Mouse (Mus musculus) layer of hippocampus, adult 9-10 months (tissue): Measurements from ENCODE around the gene Retreg1.

ENCODE experiments used
- DNase-seq: peaks from one replicate; pipeline ENCODE4 v3.0.0; 2022; ENCODE audit warnings: low spot score

Retreg1 gene

DNA sequence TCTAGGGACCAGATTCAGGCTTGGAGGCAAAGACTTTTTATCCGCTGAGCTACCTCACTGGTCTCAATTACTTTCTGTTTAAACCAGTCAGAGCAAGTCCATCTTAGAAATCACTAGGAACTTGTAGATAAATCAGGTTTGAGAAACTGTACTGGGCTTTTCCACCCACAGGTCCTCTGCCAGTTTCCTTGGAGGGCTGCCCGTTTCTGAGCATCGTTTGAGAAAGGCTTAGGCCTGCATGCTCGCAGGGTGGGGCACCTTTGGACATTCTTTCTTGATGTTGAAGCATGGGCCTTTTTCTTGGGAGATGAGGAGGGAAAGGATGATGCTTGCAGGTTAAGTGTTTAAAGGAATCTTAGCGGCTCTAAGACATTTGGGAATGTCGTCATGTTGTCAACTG lies 77.9 kb downstream of the Retreg1 start:
- DNase-seq, result no peak

- DNase-seq, result no peak
These were observed 79.0 kb downstream of the Retreg1 start for GRCm38 (mm10) chr15:25922007-25922406.

DNA sequence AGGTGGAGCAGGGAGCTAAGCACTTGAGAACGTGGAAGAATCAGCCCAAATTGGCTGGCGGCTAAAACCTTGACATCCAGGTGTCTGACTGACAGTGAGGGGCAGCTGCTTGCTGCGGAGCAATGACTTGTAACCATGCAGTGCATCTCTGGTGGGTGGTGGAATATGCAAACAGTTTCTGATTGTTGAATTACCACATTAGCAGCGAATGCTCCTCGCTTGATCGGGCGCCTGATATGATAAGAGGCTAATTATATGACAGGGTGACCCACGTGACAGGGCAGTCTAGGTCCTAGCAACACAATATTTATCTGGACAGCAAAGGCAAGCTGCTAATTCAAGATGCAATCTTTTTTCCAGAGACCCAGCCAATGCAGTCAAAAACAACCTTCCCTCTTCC lies 80.9 kb downstream of the Retreg1 start:
- DNase-seq, result no peak

DNA sequence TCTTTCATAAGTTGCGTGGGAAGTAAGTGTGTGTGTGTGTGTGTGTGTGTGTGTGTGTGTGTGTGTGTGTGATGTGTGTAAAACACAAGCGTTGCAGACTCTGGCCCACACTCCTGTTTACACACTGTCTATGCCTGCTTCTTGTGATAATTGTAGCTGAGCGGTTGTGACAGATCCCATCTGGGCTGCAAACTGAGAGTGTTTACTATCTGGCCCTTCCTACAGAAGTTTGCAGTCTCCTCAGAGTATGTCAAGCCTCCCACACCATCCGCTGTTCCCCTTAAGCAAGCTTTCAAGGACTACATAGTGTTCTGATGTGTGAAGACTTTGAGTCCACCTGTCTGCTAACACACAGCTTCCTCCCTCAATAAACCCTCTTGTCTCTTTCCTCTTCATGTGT lies 83.2 kb downstream of the Retreg1 start:
- DNase-seq, result no peak

- no peak for DNase-seq
These were observed 84.1 kb downstream of the Retreg1 start for GRCm38 (mm10) chr15:25927106-25927505.

GRCm38 (mm10) chr15:25928001-25928400 lies 85.0 kb downstream of the Retreg1 start:
- DNase-seq, result no peak

DNA sequence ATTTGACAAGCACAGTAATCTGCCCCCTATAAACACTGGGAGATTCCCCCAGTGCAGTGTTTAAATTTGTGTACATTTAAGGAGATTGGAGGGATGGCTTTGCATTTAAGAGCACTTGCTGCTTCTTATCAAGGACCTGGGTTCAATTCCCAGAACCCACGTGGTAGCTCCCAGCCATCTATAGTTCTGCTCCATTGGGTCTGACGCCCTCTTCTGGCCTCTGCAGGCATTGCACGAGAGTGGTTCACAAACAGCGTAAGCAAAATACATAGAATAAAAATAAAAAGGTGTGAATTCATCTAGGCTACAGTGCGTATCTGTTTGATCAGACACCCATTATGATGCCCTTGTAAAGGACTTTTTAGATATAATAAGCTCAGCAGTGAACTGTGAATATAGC lies 85.9 kb downstream of the Retreg1 start:
- no peak for DNase-seq

GRCm38 (mm10) chr15:25929518-25929917 lies 86.5 kb downstream of the Retreg1 start:
- no peak for DNase-seq

- DNase-seq, result no peak
These were observed 87.0 kb downstream of the Retreg1 start for GRCm38 (mm10) chr15:25929936-25930335.

DNA sequence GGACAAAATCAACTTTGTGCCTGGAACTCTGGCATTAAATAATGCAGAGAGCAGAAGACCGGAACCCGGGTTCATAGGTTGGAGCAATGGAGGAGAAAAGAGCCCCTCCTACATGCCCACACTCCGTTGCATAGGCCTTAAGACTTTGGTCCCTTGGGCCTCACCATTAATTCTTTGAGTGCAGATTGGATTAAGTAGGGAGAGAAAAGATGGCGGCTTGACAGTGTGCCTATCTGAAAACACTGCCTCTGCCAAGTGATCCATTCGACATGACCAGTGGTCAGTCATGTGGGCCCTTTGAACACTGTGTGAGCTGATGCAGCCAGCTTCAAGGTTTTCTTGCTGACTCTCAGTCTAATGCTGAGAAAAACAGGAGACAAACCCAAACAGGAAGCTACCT lies 87.7 kb downstream of the Retreg1 start:
- DNase-seq, result no peak

DNA sequence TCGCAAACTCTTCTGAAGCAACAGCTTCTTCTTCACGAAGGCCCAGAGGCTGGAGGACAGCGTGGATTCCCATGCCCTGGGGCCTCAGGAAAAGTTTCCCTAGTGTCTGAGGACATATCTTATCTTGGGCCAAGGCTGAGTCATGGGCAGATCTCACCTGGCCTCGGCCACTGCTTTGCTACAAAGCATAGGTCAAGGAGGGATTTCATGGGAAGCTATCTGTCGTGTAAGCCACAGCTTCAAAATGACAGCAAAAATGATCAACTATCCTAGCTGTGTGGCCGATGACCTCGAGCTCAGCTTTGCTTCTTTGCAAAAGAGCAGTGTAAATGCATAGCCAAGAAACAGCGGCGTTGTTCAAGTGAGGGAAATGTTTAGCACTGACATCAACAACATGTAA lies 89.5 kb downstream of the Retreg1 start:
- no peak for DNase-seq

GRCm38 (mm10) chr15:25932937-25933684 lies 90.1 kb downstream of the Retreg1 start:
- DNase-seq, result no peak

- no peak for DNase-seq
These were observed 90.7 kb downstream of the Retreg1 start for GRCm38 (mm10) chr15:25933685-25934108.

GRCm38 (mm10) chr15:25934411-25934810 lies 91.4 kb downstream of the Retreg1 start:
- DNase-seq, result no peak

DNA sequence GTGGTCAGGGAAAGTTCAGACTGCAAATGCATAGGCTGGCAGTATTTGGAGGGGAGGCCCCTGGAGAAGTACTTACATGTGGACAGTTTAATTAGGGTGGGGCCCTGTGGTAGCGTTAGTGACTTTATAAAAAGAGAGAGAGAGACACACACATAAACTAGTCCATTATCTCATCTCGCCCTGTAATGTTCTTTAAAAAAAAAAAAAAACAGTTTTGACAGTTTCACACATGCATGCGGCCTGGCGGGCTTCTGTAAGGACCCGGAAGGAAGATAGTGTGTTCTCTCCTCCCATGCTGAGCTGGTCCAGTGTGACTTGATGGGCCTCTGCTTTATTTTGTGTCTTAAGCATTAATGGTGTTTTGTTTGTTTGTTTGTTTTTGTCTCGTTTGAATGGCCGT lies 95.5 kb downstream of the Retreg1 start:
- no peak for DNase-seq

DNA sequence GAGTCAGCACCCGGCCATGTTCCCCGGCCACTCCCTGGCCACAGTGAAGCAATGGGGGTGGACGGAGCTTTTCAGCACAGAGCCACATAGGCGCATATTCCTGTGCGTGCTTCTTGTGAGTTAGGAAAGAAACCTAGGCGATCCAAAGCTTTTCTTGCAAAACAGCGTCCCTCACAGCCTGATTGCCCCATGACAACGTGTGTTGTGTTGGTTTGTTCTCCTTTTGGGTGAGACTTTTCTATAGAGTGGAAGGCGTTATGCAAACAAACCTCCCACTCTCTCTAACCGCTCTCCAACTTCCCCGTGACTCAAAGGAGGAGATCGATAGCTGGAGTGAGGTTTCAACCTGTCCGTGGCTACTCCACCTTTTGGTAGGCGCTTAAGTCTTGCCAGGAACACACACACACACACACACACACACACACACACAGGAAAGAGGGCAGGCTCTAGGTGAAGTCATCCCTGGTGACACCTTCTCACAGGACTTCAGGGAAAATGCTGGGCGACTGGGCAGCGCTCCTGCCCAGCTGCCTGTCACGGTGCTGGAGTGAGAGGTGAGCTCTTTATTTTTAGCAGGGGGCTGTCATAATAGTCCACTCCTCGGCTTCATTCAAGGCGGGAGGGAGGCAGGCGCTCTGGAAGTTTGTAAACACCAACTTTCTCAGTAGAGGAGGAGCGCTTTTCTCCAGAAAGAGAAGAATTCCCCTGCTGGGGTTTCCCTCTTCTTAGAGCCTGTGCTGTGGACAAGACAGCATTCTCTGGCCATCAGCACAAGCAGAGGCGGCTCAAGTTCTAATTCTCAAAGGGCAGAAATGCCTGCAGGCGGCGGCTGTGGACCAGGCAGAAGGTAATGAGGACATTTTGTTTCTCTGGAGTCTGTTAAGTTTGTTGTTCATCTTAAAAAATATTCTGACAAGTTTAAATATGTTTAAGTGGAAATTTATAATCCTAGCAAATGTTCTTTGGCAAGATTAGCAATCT lies 97.7 kb downstream of the Retreg1 start:
- DNase-seq, result no peak

DNA sequence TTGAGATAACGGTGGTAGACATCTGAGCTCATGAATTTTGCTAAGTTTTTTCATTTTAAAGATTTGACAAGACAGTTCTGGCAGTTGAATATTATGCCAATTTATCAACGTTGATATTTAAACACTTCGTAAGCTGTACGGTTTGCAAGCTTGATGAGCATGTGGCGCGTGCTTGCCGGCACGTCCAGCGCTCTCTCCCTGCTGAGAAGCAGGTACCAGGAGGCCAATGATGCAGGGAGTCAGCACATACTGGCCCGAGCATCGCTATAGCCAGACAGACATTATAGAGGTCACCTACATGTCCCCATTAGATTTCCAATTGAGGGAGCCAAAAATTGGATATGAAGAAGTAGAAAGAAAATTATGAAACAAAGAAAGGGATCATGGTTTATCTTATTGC lies 98.5 kb downstream of the Retreg1 start:
- DNase-seq, result no peak

- DNase-seq, result no peak
These were observed 99.4 kb downstream of the Retreg1 start for GRCm38 (mm10) chr15:25942415-25942814.

- DNase-seq, result no peak
These were observed 100.6 kb downstream of the Retreg1 start for GRCm38 (mm10) chr15:25943386-25944137.

GRCm38 (mm10) chr15:25945224-25945623 lies 102.2 kb downstream of the Retreg1 start:
- DNase-seq, result no peak

- no peak for DNase-seq
These were observed 103.5 kb downstream of the Retreg1 start for GRCm38 (mm10) chr15:25946482-25946881.

DNA sequence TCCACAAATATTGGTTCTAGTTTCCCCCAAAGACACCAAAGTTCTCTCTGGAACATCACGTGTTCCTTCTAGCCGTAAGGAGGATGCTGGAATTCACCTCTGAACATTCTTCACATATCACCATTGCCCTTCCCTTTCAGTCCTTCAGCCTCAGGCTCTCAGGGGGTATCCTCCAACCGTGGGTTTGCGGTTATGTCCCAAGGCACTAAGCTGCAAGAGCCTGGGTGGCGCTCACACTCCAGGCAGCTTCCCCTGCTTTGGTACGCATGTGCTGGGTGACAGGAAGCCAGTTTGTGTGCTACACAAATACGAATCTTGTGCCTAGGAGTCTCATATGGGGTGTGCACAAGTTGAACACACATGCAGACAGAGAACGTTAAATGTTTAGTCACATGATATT lies 104.4 kb downstream of the Retreg1 start:
- DNase-seq, result no peak
